Mouse (Mus musculus): ENCODE results near the gene Krt75. TPM values are rescaled to one million over a fixed set of nuclear protein-coding genes. Genes with fewer than 3 reads are reported as not detected.

Krt75 gene
- polyA plus RNA-seq, 1 experiment from 2014 or later = not detected

Small RNA genes lying within 50 kb of the gene (microRNA-seq; reads per million reads assigned to microRNA genes)
- gene Gm44393 (ENCODE audit: borderline number of aligned reads) (not detected), gene Gm44460 (ENCODE audit: borderline number of aligned reads) (not detected)

Other genes starting within 250 kb of the Krt75 start
- gene Krt80, start 203.7 kb downstream of the Krt75 start, polyA plus RNA-seq (2014; fragmentation: Nextera tagmentation; extraction: Ambion mirVana) = 1.5 and 2.2 TPM in 2 replicates
- gene Krt7, start 162.9 kb downstream of the Krt75 start, polyA plus RNA-seq (2014; fragmentation: Nextera tagmentation; extraction: Ambion mirVana) = 108 and 114 TPM in 2 replicates
- 0.20 and 0.22 TPM in 2 replicates for gene Krt87, start 135.1 kb downstream of the Krt75 start, polyA plus RNA-seq (2014; fragmentation: Nextera tagmentation; extraction: Ambion mirVana)
- gene Krt88, start 126.2 kb downstream of the Krt75 start, polyA plus RNA-seq (2014; fragmentation: Nextera tagmentation; extraction: Ambion mirVana) = 0.22 TPM in 1 of 2 replicates, not detected in the other
- not detected in 2 replicates for gene Krt81, start 110.2 kb downstream of the Krt75 start, polyA plus RNA-seq (2014; fragmentation: Nextera tagmentation; extraction: Ambion mirVana)
- not detected in 2 replicates for gene Krt86, start 100.4 kb downstream of the Krt75 start, polyA plus RNA-seq (2014; fragmentation: Nextera tagmentation; extraction: Ambion mirVana)
- 0.13 TPM in 1 of 2 replicates, not detected in the other for gene Krt83, start 82.4 kb downstream of the Krt75 start, polyA plus RNA-seq (2014; fragmentation: Nextera tagmentation; extraction: Ambion mirVana)
- gene Gm49425, start 56.6 kb downstream of the Krt75 start, polyA plus RNA-seq (2014; fragmentation: Nextera tagmentation; extraction: Ambion mirVana) = not detected in 2 replicates
- not detected in 2 replicates for gene Krt84, start 41.1 kb downstream of the Krt75 start, polyA plus RNA-seq (2014; fragmentation: Nextera tagmentation; extraction: Ambion mirVana)
- gene Krt82, start 23.2 kb downstream of the Krt75 start, polyA plus RNA-seq (2014; fragmentation: Nextera tagmentation; extraction: Ambion mirVana) = not detected in 2 replicates
- gene Krt90, start 11.0 kb downstream of the Krt75 start, polyA plus RNA-seq (2014; fragmentation: Nextera tagmentation; extraction: Ambion mirVana) = 0.07 TPM in 1 of 2 replicates, not detected in the other
- not detected in 2 replicates for gene Gm5414, start 54.3 kb upstream of the Krt75 start, polyA plus RNA-seq (2014; fragmentation: Nextera tagmentation; extraction: Ambion mirVana)
- gene Gm5478, start 73.5 kb upstream of the Krt75 start, polyA plus RNA-seq (2014; fragmentation: Nextera tagmentation; extraction: Ambion mirVana) = not detected in 2 replicates
- not detected in 2 replicates for gene Krt6b, start 106.4 kb upstream of the Krt75 start, polyA plus RNA-seq (2014; fragmentation: Nextera tagmentation; extraction: Ambion mirVana)
- not detected in 2 replicates for gene Krt6a, start 120.4 kb upstream of the Krt75 start, polyA plus RNA-seq (2014; fragmentation: Nextera tagmentation; extraction: Ambion mirVana)
- not detected in 2 replicates for gene Krt5, start 139.0 kb upstream of the Krt75 start, polyA plus RNA-seq (2014; fragmentation: Nextera tagmentation; extraction: Ambion mirVana)
- gene Krt71, start 169.2 kb upstream of the Krt75 start, polyA plus RNA-seq (2014; fragmentation: Nextera tagmentation; extraction: Ambion mirVana) = not detected in 2 replicates
- not detected in 2 replicates for gene Krt72, start 212.6 kb upstream of the Krt75 start, polyA plus RNA-seq (2014; fragmentation: Nextera tagmentation; extraction: Ambion mirVana)
- not detected in 2 replicates for gene Krt73, start 228.4 kb upstream of the Krt75 start, polyA plus RNA-seq (2014; fragmentation: Nextera tagmentation; extraction: Ambion mirVana)
- gene Krt2, start 244.3 kb upstream of the Krt75 start, polyA plus RNA-seq (2014; fragmentation: Nextera tagmentation; extraction: Ambion mirVana) = not detected in 2 replicates